Mouse (Mus musculus): ENCODE data around the gene Tatdn3. TPM values are rescaled to one million over a fixed set of nuclear protein-coding genes. Genes with fewer than 3 reads are reported as not detected.

Gene Tatdn3
- polyA plus RNA-seq, 1 experiment from 2014 or later, result 14.5 TPM

Other genes with a start within 250 kb of the Tatdn3 start
- gene Rps6kc1, start 151.2 kb downstream of the Tatdn3 start, polyA plus RNA-seq (2015; fragmentation: Nextera tagmentation; extraction: Ambion mirVana), result 27.4 and 30.4 TPM in 2 replicates
- gene Angel2, start 137.8 kb downstream of the Tatdn3 start, polyA plus RNA-seq (2015; fragmentation: Nextera tagmentation; extraction: Ambion mirVana), result 43.9 and 48.6 TPM in 2 replicates
- 77.3 and 83.6 TPM in 2 replicates for gene Vash2, start 83.6 kb downstream of the Tatdn3 start, polyA plus RNA-seq (2015; fragmentation: Nextera tagmentation; extraction: Ambion mirVana)
- gene Flvcr1, start 36.8 kb downstream of the Tatdn3 start, polyA plus RNA-seq (2015; fragmentation: Nextera tagmentation; extraction: Ambion mirVana), result 9.9 and 10.2 TPM in 2 replicates
- gene Spata45, start 26.3 kb downstream of the Tatdn3 start, polyA plus RNA-seq (2015; fragmentation: Nextera tagmentation; extraction: Ambion mirVana), result not detected in 2 replicates
- gene Nsl1, start 80 bp upstream of the Tatdn3 start, polyA plus RNA-seq (2015; fragmentation: Nextera tagmentation; extraction: Ambion mirVana), result 4.6 and 4.9 TPM in 2 replicates
- 2.0 and 2.3 TPM in 2 replicates for gene Batf3, start 34.9 kb upstream of the Tatdn3 start, polyA plus RNA-seq (2015; fragmentation: Nextera tagmentation; extraction: Ambion mirVana)
- not detected in 2 replicates for gene Fam71a, start 101.9 kb upstream of the Tatdn3 start, polyA plus RNA-seq (2015; fragmentation: Nextera tagmentation; extraction: Ambion mirVana)
- gene Atf3, start 155.1 kb upstream of the Tatdn3 start, polyA plus RNA-seq (2015; fragmentation: Nextera tagmentation; extraction: Ambion mirVana), result 0.73 and 1.8 TPM in 2 replicates